Mouse (Mus musculus) testis, adult 2 months (tissue): ENCODE data around the gene Mlh3.

ENCODE experiments used
- CTCF ChIP-seq: fragments of 200-500 bp; IDR thresholded peaks from 2 replicates; pipeline ENCODE4 v1.5.1; 2012; ENCODE audit warnings: low read depth, mild to moderate bottlenecking, inconsistent platforms, low read length, moderate library complexity; ENCODE audit not compliant: control insufficient read depth, insufficient read depth, insufficient replicate concordance
- POLR2A ChIP-seq: fragments of 200-500 bp; IDR thresholded peaks from 2 replicates; pipeline ENCODE4 v1.6.1; 2012; ENCODE audit warnings: low read depth, mild to moderate bottlenecking, inconsistent platforms, low read length, moderate library complexity; ENCODE audit not compliant: control insufficient read depth

GRCm38 (mm10) chr12:85197371-85197770, 73.0 kb downstream of the Mlh3 start:
- TF ChIP-seq CTCF (no peak), POLR2A (no peak)
